Mouse (Mus musculus) lung, postnatal 14 days (tissue): ENCODE measurements at regions not wholly inside any gene's neighbourhood (a gene's known extent, or its start where the extent isn't known, plus 50 kb on each side); places are given as distances from the start of the nearest gene placed in this dataset.
A peak's percentile ranks its signal among the peaks of the same experiment; 100 is the strongest.
"Not testable (repeated sequence)": the region's sequence is repeated elsewhere in the genome, so short reads cannot be mapped to it uniquely, and the experiment has no call there.

Source experiments
- DNase-seq: peaks from one replicate; pipeline ENCODE4 v3.0.0; 2021

GRCm38 (mm10) chr14:15061966-15062860, 259.0 kb downstream of the Nek10 start:
- no peak for DNase-seq

GRCm38 (mm10) chr14:15062861-15063418, 259.7 kb downstream of the Nek10 start:
- peak; percentile 16 for DNase-seq

GRCm38 (mm10) chr14:15064991-15065525, 261.8 kb downstream of the Nek10 start:
- DNase-seq: no peak

- no peak for DNase-seq
Measured at GRCm38 (mm10) chr14:15075877-15076276, 272.7 kb downstream of the Nek10 start.

GRCm38 (mm10) chr14:15082889-15083288, 279.7 kb downstream of the Nek10 start:
- DNase-seq: no peak

- DNase-seq: no peak
Measured at GRCm38 (mm10) chr14:15083812-15084211, 280.6 kb downstream of the Nek10 start.

- no peak for DNase-seq
Measured at GRCm38 (mm10) chr14:15087061-15087460, 283.8 kb downstream of the Nek10 start.

- DNase-seq: no peak
Measured at GRCm38 (mm10) chr14:15096865-15097264, 293.6 kb downstream of the Nek10 start.

- no peak for DNase-seq
Measured at GRCm38 (mm10) chr14:15099909-15100308, 296.7 kb downstream of the Nek10 start.

- no peak for DNase-seq
Measured at GRCm38 (mm10) chr14:15107795-15108321, 304.6 kb downstream of the Nek10 start.

- no peak for DNase-seq
Measured at GRCm38 (mm10) chr14:15119745-15120144, 316.5 kb downstream of the Nek10 start.

GRCm38 (mm10) chr14:15128157-15128556, 310.6 kb downstream of the Lrrc3b start:
- DNase-seq: no peak

- not testable (repeated sequence) for DNase-seq
Measured at GRCm38 (mm10) chr14:15140871-15141270, 297.9 kb downstream of the Lrrc3b start.

- no peak for DNase-seq
Measured at GRCm38 (mm10) chr14:15142839-15143238, 295.9 kb downstream of the Lrrc3b start.

- no peak for DNase-seq
Measured at GRCm38 (mm10) chr14:15148516-15148915, 290.3 kb downstream of the Lrrc3b start.
